Mouse (Mus musculus) midbrain, postnatal 0 days (tissue): ENCODE measurements around the gene Tbc1d25. TPM values are rescaled to one million over a fixed set of nuclear protein-coding genes. Genes with fewer than 3 reads are reported as not detected.

ENCODE experiments used
- ATAC-seq: fragments of 200-750 bp; cut with Nextera tagmentation; 2 replicates; pipeline ENCODE4 v1.8.0; 2017; ENCODE audit warnings: moderate number of reproducible peaks, mild to moderate bottlenecking, moderate TSS enrichment, moderate library complexity; ENCODE audit not compliant: low FRiP score
- DNase-seq: peaks from one replicate; pipeline ENCODE4 v3.0.0-alpha.2; 2015; ENCODE audit warnings: low spot score
- H3K27ac ChIP-seq: fragments of 300-500 bp; sonication (generic); 2 replicates; pipeline ENCODE4 v1.5.1; 2014; ENCODE audit warnings: low read depth, mild to moderate bottlenecking, low read length, mixed read lengths
- H3K27me3 ChIP-seq: fragments of 300-500 bp; sonication (generic); 2 replicates; pipeline ENCODE4 v1.6.1; 2014; ENCODE audit warnings: low read length, control low read depth, mixed read lengths; ENCODE audit not compliant: insufficient read depth
- H3K36me3 ChIP-seq: fragments of 300-500 bp; sonication (generic); 2 replicates; pipeline ENCODE4 v1.6.1; 2014; ENCODE audit warnings: low read length, control low read depth, mixed read lengths; ENCODE audit not compliant: insufficient read depth
- H3K4me1 ChIP-seq: fragments of 300-500 bp; sonication (generic); 2 replicates; pipeline ENCODE4 v1.6.1; 2014; ENCODE audit warnings: mild to moderate bottlenecking, control low read depth, antibody characterized with exemption, low read length, mixed read lengths; ENCODE audit not compliant: insufficient read depth
- H3K4me2 ChIP-seq: fragments of 300-500 bp; sonication (generic); 2 replicates; pipeline ENCODE4 v1.6.1; 2014; ENCODE audit warnings: low read depth, mild to moderate bottlenecking, low read length, mixed read lengths; ENCODE audit not compliant: poor library complexity, severe bottlenecking
- H3K4me3 ChIP-seq: fragments of 300-500 bp; sonication (generic); 2 replicates; pipeline ENCODE4 v1.5.1; 2014; ENCODE audit warnings: low read depth, mild to moderate bottlenecking, low read length, moderate library complexity
- H3K9ac ChIP-seq: fragments of 300-500 bp; sonication (generic); replicated peaks from 2 replicates; pipeline ENCODE4 v1.6.1; 2014; ENCODE audit warnings: mild to moderate bottlenecking, low read length, moderate library complexity, mixed read lengths; ENCODE audit not compliant: poor library complexity, severe bottlenecking
- H3K9me3 ChIP-seq: fragments of 300-500 bp; sonication (generic); 2 replicates; pipeline ENCODE4 v1.6.1; 2016; ENCODE audit warnings: low read length, control low read depth
- CTCF ChIP-seq: IDR thresholded peaks from 2 replicates; pipeline ENCODE4 v1.5.1; 2016; ENCODE audit warnings: antibody characterized with exemption, mild to moderate bottlenecking
- WGBS: fragments of 180-500 bp; shearing (Covaris S2); extraction: QIAGEN DNeasy Blood & Tissue Kit; methylation state at CpG from one replicate; pipeline ENCODE4 v1.1.7; 2014; 5-methylcytosine and 5-hydroxymethylcytosine counted together
- polyA plus RNA-seq: library from polyadenylated mRNA; unstranded; fragments of >200 nt; fragmentation: Nextera tagmentation; extraction: Ambion mirVana; gene quantifications from 2 replicates; pipeline ENCODE4 v1.2.1, GENCODE M21; 2015
- total RNA-seq: library from RNA; depleted of rRNA; stranded (reverse); fragments of >200 nt; gene quantifications from 2 replicates; pipeline ENCODE4 v1.2.3, GENCODE M21; 2014

Gene Tbc1d25
- total and polyA plus RNA-seq, 2 experiments from 2014 or later: 17.6 to 24.7 TPM

DNA sequence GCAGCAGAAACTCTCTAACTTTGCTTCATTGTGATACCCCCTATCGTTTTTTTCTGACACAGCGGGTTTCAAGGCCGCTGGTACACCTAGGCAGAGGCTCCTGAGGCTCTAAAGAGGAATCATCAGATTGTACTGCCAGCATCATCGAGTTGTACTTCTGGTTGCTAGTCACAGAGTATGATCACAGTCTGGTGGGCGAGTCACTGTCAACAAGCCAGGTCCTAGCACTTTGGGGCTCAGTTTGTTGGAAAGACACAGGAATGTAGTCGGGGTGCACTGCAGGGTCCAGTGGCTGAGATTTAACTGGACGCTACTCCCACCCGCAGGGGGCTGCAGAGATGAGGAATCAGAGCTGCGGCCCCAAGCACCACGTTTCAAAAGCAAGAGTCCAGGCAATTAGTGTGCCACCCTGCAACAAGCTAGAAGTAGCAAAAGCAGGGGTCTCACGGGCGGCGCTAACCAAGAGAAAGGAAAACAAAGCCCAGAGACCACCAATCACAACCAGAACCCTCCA lies 16.2 kb upstream of the Tbc1d25 start:
- peak overlapping the region; percentile 51 for H3K27ac ChIP-seq
- H3K9ac ChIP-seq: peak overlapping the region; percentile 44
- no peak for DNase-seq
- H3K4me3 ChIP-seq: peak overlapping the region; percentile 46
- no peaks in the 10 kb centered on the region for H3K27me3 ChIP-seq
- WGBS: 20% methylated on average over 11 of the region's 13 CpGs
- no peak; the same call in 1 of the 2 replicates for ATAC-seq
- H3K4me1 ChIP-seq: no peaks in the 10 kb centered on the region
- H3K36me3 ChIP-seq: no peaks in the 10 kb centered on the region
- TF ChIP-seq CTCF: no peak
- H3K9me3 ChIP-seq: no peaks in the 10 kb centered on the region
- H3K4me2 ChIP-seq: peak overlapping the region; percentile 51

DNA sequence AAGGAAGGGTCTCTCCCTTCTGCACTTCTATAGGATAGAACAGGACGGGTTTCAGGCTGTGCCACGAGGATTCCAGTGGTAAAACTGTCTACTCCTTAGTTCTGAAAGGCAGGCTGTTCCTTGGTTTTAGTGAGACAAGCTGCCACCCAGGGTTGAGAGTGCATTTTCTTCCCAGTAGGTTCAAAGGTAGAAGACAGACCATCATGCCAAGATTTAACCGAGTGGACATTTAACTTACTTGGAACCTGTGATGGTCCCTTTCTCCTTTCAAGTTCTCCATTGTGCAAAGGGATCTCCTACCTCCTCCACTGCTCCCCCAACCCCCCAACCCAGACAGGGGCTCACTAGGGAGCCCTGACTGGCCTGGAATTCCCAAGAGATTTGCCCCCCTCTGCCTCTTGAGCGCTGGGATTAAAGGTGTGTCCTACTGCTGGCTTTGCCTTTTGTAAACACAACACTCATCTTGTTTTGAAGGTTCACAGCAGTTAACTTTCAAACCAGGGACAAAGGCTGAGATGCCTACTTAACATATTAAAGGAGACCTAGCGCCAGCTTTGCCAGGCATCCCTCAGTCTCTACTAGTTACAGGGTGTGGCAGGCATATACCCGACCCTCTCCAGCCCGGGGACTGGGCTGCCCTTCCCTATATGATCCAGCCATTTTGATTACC lies 7.0 kb upstream of the Tbc1d25 start:
- 0 out of 2 replicates have a peak, but pooled peaks cover 3% of the 10 kb centered on the region for H3K36me3 ChIP-seq

DNA sequence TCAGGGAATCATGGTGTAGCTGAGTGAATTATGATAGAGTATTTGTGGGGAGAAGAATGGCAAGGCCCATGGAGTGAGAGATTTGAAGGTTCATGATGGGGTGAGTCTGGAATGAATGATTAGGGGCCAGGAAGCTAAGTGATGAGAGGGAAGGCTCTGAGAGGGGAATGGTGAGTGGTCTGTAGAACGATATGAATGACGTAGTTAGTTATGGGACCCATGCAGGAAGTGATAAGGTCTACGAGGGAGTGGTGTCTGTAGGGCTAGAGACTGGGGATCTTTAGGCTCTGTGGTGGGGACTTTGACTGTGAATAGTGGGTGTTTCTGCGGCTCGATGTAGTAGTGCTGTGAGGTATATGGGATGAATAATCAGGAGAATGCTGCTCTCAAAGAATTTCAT lies 3.7 kb upstream of the Tbc1d25 start:
- Histone ChIP-seq H3K4me3 (no peak overlapping the region), H3K4me2 (no peak overlapping the region), H3K27ac (no peak overlapping the region), H3K9ac (no peak overlapping the region), H3K27me3 (no peaks in the 10 kb centered on the region), H3K4me1 (no peaks in the 10 kb centered on the region), H3K36me3 (no peaks in the 10 kb centered on the region), H3K9me3 (no peaks in the 10 kb centered on the region)
- WGBS: 90% methylated on average over 5 of the region's 5 CpGs
- DNase-seq (no peak), ATAC-seq (no peak)
- no peak for TF ChIP-seq CTCF

More for the DNA sequence above, 7.0 kb upstream of the Tbc1d25 start:
- Histone ChIP-seq H3K27ac (no peak overlapping the region), H3K27me3 (no peaks in the 10 kb centered on the region), H3K9ac (no peak overlapping the region), H3K4me3 (no peak overlapping the region), H3K4me1 (no peaks in the 10 kb centered on the region), H3K4me2 (no peak overlapping the region), H3K9me3 (no peaks in the 10 kb centered on the region)
- DNase-seq (no peak), ATAC-seq (no peak)
- no peak for TF ChIP-seq CTCF
- WGBS: 14% methylated on average over 7 of the region's 7 CpGs

DNA sequence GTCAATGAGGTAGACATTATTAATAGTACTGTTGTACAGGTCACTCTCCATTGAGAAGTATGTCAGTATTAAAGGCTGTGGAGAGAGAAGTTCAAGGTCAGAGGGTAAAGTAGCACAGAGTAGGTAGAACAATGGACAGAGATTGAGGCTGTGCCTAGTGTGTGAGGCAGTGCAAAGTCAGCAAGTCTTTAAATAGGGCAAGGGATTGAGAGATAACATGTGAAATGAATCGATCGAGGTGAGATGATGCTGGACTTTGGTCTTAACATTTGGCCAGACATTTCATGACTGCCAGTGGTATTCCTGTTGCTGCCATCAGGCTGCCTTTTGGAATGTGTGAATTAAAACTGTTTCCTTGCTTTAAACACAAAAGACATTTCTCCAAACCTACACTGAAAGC lies 2.9 kb upstream of the Tbc1d25 start:
- ATAC-seq: no peak
- H3K9ac ChIP-seq: no peak overlapping the region
- WGBS: 91% methylated on average over 2 of the region's 2 CpGs
- no peaks in the 10 kb centered on the region for H3K27me3 ChIP-seq
- no peak for TF ChIP-seq CTCF
- H3K27ac ChIP-seq: no peak overlapping the region
- no peaks in the 10 kb centered on the region for H3K36me3 ChIP-seq
- no peaks in the 10 kb centered on the region for H3K4me1 ChIP-seq
- H3K9me3 ChIP-seq: no peaks in the 10 kb centered on the region
- no peak overlapping the region for H3K4me2 ChIP-seq
- H3K4me3 ChIP-seq: no peak overlapping the region
- no peak for DNase-seq

DNA sequence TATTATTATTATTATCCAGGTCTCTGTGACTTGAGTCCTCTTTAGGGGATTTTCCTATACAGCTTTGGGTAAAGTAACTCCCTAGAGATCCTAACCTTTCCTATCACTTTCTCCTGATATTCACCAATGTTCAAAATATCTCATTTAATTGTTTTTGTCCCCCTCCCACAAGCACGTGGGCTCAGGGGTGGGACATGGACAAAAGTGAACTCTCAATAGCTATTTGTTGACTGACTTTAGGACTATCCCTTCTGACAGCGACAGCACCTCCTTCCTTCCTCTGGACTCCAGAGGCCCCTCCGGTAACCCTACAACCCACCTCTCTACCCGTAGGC lies 845 bp downstream of the Tbc1d25 start:
- Histone ChIP-seq H3K4me1 (no peaks in the 10 kb centered on the region), H3K9me3 (no peaks in the 10 kb centered on the region), H3K4me3 (peak overlapping the region; percentile 55), H3K4me2 (peak overlapping the region; percentile 46), H3K27me3 (no peaks in the 10 kb centered on the region), H3K9ac (peak overlapping the region; percentile 64), H3K36me3 (no peaks in the 10 kb centered on the region; the same call in 1 of the 2 replicates), H3K27ac (no peak overlapping the region)
- TF ChIP-seq CTCF: no peak
- ATAC-seq (no peak), DNase-seq (no peak)
- WGBS: 20% methylated on average over 4 of the region's 4 CpGs

DNA sequence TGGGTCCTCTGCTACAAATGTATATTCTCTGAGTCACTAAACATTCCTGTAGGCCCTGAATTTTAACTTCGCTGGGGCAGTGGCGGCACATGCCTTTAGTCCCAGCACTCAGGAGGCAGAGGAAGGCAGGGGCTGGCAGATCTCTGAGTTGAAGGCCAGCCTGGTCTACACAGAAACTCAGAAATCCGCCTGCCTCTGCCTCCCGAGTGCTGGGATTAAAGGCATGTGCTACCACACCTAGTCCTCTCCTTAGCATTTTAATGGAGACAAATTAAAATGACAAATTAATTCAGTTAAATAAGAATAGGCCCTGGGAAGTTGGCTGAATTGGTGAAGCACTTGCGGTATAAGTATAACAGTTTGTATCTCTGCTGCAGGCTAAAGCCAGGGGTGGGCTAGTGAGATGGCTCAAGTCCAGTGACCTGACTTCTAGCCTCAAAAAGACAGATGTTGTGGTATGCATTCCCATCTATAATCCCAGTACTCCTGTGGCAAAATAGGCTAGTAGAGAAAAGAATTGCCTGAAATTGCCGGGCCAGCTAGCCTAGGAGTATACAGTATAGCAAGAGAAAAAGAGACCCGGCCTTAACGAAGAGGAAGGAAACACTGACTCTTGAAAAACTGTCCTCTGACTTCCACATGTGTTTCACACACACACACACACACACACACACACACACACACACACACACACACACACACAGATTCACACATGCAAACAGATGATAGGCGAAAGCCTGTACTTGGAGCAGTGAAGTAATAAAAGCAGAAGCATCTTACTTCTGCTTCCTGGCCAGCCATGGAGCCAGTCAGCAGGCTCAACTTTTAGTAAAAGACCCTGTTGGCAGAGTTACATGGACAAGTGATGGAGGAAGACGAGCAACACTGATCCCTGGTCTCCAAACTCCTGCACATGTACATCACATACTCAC lies 8.0 kb downstream of the Tbc1d25 start:
- no peak overlapping the region for H3K4me2 ChIP-seq
- H3K4me1 ChIP-seq: no peaks in the 10 kb centered on the region
- H3K9ac ChIP-seq: no peak overlapping the region
- ATAC-seq: no peak
- H3K27ac ChIP-seq: no peak overlapping the region
- no peak for TF ChIP-seq CTCF
- no peaks in the 10 kb centered on the region; the same call in 1 of the 2 replicates for H3K36me3 ChIP-seq
- DNase-seq: no peak
- 90% methylated on average over 10 of the region's 10 CpGs for WGBS
- no peaks in the 10 kb centered on the region for H3K27me3 ChIP-seq
- no peaks in the 10 kb centered on the region for H3K9me3 ChIP-seq
- H3K4me3 ChIP-seq: no peak overlapping the region
